Mouse (Mus musculus) yolk sac, embryonic 10.5 days (tissue): Measurements from ENCODE around the gene Dnaja3.
A peak's percentile ranks its signal among the peaks of the same experiment; 100 is the strongest.

Experiments
- DNase-seq: peaks from one replicate; pipeline ENCODE4 v3.0.0-alpha.2; 2017; ENCODE audit warnings: low spot score

The Dnaja3 gene

GRCm38 (mm10) chr16:4639831-4640237, at the start of gene Dnaja3, which contains the start of gene Vasn:
Gene Dnaja3 (plus strand): TSS chr16:4639989.
Gene Vasn (plus strand): TSS chr16:4639941.
- DNase-seq: peak; percentile 91

- DNase-seq: no peak
These were observed 49.6 kb upstream of the Dnaja3 start for GRCm38 (mm10) chr16:4590236-4590635.

- peak; percentile 79 for DNase-seq
These were observed 46.6 kb upstream of the Dnaja3 start for GRCm38 (mm10) chr16:4592909-4593875.

DNA sequence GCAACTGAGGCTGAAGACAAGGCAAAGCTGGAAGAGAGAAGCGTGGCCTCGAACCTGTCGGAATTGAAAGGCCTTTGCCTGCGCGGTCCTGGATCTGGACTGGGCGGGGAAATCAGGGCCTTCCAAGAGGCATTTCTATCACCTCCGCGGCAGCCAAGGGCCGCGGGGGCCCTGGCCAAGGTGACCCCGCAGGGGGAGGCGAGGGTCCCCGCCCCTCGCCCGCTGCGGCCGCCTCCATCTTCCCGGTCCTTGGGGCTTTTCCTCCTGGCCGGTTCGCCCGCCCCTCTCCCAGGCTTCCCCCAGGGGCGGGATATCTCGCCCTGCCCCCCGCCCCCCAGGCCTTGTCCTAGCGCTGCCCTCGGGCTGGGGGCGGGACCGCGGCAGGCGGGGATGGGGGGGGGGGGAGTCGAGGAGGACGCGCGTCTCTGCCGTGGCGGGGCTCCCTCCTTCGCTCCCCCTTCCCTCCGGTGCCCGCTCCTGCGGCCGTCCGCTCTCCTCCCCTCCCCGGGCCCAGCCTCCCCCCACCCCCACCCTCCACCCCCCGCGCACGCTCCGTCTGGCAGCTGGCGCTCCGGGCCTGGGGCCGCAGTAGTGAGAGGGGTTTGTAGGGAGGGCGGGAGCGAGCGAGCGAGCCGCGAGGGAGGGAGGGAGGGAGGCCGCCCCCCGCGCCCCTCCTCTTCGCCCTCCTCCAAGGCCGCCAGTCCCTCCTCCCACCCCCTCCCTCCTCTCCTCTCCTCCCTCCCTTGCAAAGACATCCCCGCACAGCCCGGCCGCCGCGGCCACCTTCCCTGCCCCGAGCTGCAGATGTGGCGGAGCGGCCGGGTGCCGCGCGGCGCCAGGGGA, 45.6 kb upstream of the Dnaja3 start, which contains the start of gene Glis2:
Gene Glis2 (plus strand): TSS at position 743 of the 843 bp plus-strand sequence.
- DNase-seq: peak; percentile 97

DNA sequence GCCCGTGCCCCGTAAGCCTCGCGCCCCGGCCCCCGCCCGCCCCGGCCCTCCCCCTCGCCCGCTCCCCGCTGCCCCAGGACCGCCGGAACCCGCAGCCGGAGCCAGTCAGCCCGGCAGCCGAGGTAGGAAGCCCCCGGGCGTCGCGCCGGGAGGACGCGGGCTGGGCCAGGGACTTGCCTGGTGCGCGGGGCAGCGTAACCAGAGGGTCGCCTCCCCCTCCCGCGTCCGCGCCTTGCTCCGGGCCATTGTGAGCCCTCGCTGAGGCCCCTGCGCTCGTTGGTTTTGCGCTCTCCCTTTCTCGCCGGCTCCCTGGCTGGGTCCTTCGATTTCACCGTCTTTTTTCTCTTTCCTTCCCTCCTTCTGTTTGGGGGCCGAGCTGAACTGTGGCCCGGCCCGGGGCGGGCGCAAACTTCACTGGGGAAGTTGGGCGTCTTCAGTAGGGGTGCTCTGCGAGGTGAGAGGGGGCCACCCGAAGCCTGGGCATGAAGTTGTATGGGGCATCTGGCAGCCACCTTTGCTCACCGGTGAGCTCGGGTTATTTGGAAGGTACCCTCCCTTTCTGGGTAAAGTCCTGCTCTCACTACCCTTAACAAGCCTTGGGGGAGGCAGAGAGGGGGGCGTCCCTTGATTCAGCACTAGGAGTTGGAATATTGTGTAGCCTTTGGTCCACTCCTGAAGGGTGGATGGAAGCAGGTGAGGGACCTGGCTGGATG, 44.8 kb upstream of the Dnaja3 start:
- DNase-seq: no peak

DNA sequence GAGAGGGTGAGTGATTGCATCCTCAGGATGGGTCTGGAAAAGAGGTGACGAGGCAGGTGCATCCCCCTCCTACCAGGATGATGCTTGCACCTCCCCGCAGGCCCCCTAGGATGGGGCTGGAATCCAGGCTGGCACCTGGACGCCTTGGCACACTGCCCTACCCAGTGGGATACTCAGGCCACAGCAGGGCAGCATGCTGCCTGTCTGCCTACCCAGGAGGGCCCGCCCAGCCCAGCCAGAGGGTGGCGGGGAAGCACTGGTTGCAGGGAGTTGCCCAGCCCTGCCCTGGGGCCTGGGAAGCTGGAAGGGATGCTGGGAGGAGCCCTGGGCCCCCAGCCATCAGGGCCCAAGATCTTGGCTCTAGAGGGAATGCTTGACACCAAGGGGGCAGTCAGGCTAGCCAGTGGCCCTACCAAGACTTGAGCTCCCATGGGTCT, 44.2 kb upstream of the Dnaja3 start:
- no peak for DNase-seq

GRCm38 (mm10) chr16:4596141-4596728, 43.6 kb upstream of the Dnaja3 start:
- DNase-seq: peak; percentile 82

- DNase-seq: no peak
These were observed 43.0 kb upstream of the Dnaja3 start for GRCm38 (mm10) chr16:4596836-4597235.

GRCm38 (mm10) chr16:4597296-4597695, 42.5 kb upstream of the Dnaja3 start:
- DNase-seq: no peak

DNA sequence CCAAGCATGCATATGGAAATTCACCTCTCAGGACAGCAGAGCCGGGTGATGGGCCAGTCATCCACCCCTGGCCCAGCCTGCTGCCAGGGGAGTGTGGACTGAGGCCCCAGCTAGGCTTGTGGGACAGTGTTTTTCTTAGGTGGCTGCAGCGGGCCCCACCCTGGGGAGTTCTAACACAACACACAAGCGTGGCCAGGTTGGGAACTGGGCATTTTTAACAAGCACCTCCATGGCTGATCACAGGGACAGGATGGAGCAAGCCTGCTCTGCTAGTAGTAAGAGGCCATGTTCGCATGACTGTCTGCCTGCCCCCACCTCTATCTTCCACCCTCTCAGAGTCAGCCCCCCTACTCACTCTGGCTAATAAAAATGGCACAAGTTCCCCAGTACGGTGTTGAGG, 41.7 kb upstream of the Dnaja3 start:
- DNase-seq: no peak

GRCm38 (mm10) chr16:4598891-4599543, 40.8 kb upstream of the Dnaja3 start:
- no peak for DNase-seq

DNA sequence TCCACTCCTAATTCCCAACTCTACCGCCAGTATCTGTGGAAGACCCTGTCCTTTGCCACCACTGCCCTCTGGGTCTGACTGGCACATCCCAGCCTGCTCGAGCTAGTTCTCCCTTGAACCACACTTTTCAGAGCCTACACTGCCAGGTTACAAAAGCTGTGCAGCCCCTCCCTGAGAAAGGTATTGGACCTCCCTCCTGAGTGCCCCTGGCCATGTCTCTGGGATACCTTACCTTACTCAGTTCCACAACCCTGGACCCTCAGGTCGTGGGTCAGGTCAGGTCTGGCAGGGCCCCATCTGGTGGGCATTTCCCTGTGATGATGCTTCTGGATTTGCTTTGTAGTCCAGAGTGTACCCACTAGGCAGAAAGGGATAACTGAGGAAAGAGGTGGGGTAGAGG, 40.2 kb upstream of the Dnaja3 start:
- DNase-seq: no peak

DNA sequence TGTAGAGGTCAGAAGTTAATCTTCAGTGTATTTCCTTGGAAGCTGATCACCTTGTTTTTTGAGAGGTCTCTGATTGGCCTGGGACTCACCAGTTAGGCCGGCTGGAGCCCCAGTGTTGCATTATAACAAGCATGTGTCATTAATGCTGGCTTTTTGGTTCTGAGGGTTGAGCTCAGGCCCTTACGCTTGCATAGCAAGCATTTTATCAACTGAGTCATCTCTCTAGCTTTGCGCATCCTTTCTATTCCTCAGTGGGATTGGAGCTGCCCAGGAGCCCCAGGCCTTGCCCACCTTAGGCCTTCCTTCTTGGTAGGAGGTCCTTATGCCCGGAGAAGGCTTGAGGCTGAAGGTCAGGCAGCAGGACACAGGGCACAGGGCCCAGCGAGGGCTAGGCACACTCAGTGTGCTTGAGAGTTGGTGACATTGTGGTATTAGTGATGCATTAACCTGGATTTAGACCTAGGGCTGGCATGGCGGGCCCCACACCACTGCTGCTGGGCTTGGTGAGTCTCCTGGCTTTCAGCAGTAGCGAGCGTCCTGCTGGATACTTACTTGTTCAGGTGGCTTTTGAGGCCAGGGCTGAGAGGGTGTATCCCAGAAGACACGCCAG, 39.0 kb upstream of the Dnaja3 start:
- no peak for DNase-seq

DNA sequence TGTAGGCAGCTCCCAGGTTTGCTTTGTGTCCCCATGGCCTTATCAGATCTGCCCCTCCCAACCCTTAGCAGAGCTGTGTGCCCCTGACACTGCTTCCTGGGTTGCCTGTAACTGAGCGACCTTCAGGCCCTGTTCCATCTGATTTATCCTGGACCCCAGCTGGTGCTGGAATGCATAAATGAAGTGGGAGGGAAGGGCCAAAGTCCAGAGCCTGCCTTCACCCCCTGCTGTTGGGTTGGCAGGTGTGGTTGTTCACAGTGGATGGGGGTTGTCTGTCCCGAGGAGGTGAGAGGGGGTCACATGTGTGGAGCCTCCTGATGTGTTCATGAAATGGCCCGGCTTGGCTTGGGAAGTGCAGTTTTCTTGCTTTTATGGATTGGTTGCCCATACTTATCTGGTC, 37.6 kb upstream of the Dnaja3 start:
- DNase-seq: peak; percentile 81

DNA sequence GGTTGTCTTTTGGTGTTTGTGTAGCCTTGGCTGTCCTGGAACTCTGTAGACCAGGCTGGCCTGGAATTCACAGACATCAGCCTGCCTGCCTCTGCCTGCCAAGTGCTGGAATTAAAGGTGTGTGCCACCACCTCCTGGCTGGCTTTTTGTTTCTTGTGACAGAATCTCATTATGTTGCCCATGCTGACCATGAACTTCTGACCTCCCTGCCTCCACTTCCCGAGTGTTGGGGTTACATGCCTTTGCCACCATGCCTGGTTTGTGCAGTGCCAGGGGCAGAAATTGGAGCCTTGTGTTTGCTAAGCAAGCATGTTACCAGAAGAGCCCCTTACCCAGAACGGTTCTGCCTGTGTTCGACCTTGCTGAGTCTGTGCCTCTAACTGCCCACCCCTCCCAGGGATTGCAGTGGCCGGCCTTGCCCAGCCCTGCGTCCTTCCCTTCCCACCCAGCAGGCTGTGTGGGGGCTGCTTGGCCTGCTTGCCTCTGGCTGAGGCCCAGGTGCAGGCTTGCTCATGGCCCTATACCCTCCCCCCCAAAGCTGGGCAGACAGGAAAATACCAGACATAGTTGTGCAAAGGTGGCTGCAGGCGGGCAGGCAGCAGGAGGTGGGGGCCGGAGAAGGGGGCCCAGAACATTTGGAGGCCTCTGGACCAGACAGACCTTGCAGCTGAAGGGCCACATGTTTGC, 36.9 kb upstream of the Dnaja3 start:
- DNase-seq: peak; percentile 60

GRCm38 (mm10) chr16:4603453-4603837, 36.3 kb upstream of the Dnaja3 start:
- no peak for DNase-seq

GRCm38 (mm10) chr16:4604293-4604837, 35.4 kb upstream of the Dnaja3 start:
- no peak for DNase-seq

DNA sequence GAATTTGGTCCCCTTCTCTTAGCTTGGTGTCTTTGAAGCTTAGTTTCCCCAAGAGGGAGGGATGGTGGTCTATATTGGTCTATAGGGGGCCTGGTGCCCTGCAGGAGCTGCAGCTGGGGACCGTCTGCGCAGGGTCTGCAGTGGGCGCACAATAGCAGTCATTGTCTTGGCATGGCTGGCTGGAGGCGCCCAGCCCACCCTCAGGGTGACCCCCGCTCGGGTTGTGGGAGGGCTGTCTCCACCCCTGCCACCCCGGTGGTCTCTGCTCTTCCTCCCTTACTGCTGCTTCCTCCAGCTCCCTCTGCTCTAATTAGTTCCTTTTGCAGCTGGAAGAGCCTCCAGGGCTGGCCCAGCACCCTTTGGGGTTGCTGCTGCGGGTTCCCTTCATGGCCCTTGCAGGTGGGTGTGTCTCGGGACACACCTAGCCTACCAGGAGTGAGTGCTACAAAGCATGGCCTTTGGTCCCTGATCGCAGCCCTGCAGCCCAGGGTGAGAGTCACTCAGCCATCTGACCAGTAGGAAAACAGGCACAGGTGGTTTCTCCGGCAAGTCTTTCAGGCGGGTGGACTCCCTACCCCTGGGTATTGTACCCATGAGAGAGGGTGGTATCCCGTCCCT, 34.2 kb upstream of the Dnaja3 start:
- no peak for DNase-seq

DNA sequence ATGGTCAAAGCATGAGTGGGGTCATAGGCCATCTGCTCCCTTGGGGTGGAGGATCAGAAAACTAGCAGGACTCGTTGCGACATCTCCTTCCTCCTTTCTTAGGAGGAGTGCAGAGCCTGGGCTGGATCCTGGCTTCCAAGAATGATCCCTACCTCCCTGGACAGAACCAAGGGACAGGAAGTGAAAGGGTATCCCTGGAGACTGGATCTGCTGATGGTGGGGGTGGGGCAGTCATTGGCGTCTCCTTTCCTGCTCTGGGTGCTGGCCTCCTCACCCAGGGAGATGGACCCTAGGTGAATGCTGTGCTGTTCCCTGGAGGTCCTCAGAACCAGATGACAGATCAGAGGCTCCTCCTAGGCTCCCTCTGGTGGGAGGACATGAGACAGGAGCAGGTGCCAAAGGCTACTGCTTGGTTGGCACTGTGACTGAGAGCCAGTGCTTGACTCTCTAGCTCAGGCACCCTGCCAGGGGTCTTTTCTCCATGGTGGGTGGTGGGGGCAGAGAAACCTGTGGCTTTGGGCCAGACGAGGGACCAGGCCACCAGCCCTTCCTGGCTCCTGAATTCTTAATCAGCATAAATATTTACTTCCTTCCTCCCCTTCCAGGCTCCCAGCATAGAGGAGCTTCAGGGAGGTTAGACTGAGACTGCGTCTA, 33.2 kb upstream of the Dnaja3 start:
- peak; percentile 67 for DNase-seq
